Mouse (Mus musculus) hindbrain, embryonic 13.5 days (tissue): ENCODE results near the gene Slamf6. TPM values are rescaled to one million over a fixed set of nuclear protein-coding genes. Genes with fewer than 3 reads are reported as not detected.
"Not testable (repeated sequence)": the region's sequence is repeated elsewhere in the genome, so short reads cannot be mapped to it uniquely, and the experiment has no call there.

Source experiments
- ATAC-seq: fragments of 200-750 bp; cut with Nextera tagmentation; 2 replicates; pipeline ENCODE4 v1.8.0; 2017; ENCODE audit warnings: moderate TSS enrichment; ENCODE audit not compliant: low FRiP score
- H3K27ac ChIP-seq: fragments of 300-500 bp; sonication (generic); 2 replicates; pipeline ENCODE4 v1.5.1; 2015; ENCODE audit warnings: inconsistent platforms, mild to moderate bottlenecking, moderate library complexity
- H3K27me3 ChIP-seq: fragments of 300-500 bp; sonication (generic); 2 replicates; pipeline ENCODE4 v1.6.1; 2015; ENCODE audit warnings: mild to moderate bottlenecking, inconsistent platforms
- H3K36me3 ChIP-seq: fragments of 300-500 bp; sonication (generic); 2 replicates; pipeline ENCODE4 v1.6.1; 2015; ENCODE audit warnings: mild to moderate bottlenecking, inconsistent platforms
- H3K4me1 ChIP-seq: fragments of 300-500 bp; sonication (generic); replicated peaks from 2 replicates; pipeline ENCODE4 v1.6.1; 2015; ENCODE audit warnings: inconsistent platforms
- H3K4me2 ChIP-seq: fragments of 300-500 bp; sonication (generic); 2 replicates; pipeline ENCODE4 v1.6.1; 2015; ENCODE audit warnings: inconsistent platforms, mild to moderate bottlenecking, moderate library complexity
- H3K4me3 ChIP-seq: fragments of 300-500 bp; sonication (generic); 2 replicates; pipeline ENCODE4 v1.5.1; 2015; ENCODE audit warnings: mild to moderate bottlenecking, inconsistent platforms
- H3K9ac ChIP-seq: fragments of 300-500 bp; sonication (generic); 2 replicates; pipeline ENCODE4 v1.6.1; 2015; ENCODE audit warnings: mild to moderate bottlenecking, inconsistent platforms
- H3K9me3 ChIP-seq: fragments of 300-500 bp; sonication (generic); 2 replicates; pipeline ENCODE4 v1.6.1; 2016; ENCODE audit warnings: inconsistent platforms
- whole genome bisulfite sequencing: fragments of 180-500 bp; shearing (Covaris S2); methylation state at CpG from one replicate; pipeline ENCODE4 v1.1.7; 2015; 5-methylcytosine and 5-hydroxymethylcytosine counted together
- polyA plus RNA-seq: library from polyadenylated mRNA; unstranded; fragments of >200 nt; fragmentation: Nextera tagmentation; extraction: Ambion mirVana; gene quantifications from 2 replicates; pipeline ENCODE4 v1.2.1, GENCODE M21; 2015

Slamf6 gene
- polyA plus RNA-seq, result not detected in 2 replicates

DNA sequence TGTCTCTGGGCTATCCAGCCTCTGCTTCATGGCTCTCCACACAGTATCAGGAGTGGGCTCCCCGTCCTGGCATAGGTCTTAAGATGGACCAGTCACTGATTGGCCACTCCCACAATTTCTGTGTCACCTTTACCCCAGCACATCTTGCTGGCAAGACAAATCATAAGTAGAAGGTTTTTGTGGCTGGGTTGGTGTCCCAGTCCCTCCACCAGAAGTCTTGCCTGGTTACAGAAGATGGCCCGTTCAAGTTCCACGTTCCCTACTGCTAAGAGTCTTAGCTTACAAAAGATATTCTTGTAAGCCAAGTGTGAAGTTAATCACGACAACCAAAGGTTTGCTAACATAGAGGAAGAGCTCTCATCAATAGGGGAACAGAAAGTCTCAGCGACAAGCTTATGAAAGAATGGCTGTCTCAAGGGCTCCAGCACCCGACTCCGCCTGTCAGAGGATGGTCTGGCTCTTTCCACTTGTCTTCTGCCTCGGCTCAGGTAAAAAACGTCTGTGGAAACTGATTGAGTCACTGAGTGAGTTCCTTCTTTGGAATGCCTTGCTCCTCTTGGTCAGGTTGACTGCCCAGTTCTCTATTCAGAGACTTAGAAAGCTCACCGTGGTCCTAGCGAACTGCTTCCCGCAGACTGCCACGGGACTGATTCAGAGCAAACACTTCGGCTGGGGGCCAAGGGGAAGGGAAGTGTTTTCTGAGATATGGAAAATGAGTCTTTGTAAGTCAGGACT, at the start of gene Slamf6:
Gene Slamf6, plus strand, starts transcription at position 211 of the 735 bp plus-strand sequence.
- Histone ChIP-seq H3K9me3 (peaks cover under 1% of the 10 kb centered on the region; the same call in 1 of the 2 replicates), H3K4me1 (no peaks in the 10 kb centered on the region), H3K9ac (no peak within 1 kb of the TSS), H3K27me3 (no peaks in the 10 kb centered on the region), H3K4me3 (no peak within 1 kb of the TSS), H3K36me3 (no peaks in the 10 kb centered on the region), H3K27ac (no peak within 1 kb of the TSS), H3K4me2 (no peak within 1 kb of the TSS)
- no peak for ATAC-seq
- WGBS, result 88% methylated on average over 14 of the region's 14 CpGs

DNA sequence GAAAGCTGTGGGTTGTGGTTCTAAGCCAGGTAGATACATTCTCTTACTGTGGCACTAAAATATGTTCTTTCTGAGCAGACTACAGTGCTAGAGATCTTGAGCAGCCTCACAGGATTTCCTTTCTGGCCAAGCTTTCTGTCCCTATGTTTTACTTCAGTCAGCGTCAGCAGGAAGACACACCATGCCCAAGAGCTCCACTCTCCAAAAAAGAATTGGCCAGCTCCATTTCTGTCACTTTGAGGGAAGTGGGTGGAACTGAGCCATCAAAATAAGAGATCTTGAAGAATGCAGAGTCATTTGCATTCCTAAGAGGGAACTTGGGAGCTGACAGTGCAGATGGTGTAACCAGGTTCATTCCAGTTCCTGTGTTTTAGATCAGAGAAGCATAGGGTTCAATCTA, 30.3 kb upstream of the Slamf6 start:
- no peak overlapping the region for H3K4me2 ChIP-seq
- no peak overlapping the region for H3K9ac ChIP-seq
- no peaks in the 10 kb centered on the region for H3K36me3 ChIP-seq
- no peak overlapping the region for H3K4me3 ChIP-seq
- H3K9me3 ChIP-seq, result no peaks in the 10 kb centered on the region
- ATAC-seq, result no peak
- H3K27ac ChIP-seq, result no peak overlapping the region
- H3K4me1 ChIP-seq, result no peaks in the 10 kb centered on the region
- no peaks in the 10 kb centered on the region for H3K27me3 ChIP-seq
- 85% methylated on average over 1 of the region's 1 CpGs for WGBS

GRCm38 (mm10) chr1:171895364-171895763, 22.0 kb upstream of the Slamf6 start, which contains the start of gene Gm10521:
Gene Gm10521, plus strand, starts transcription at chr1:171895664.
- not testable (repeated sequence) for H3K36me3 ChIP-seq, H3K9me3 ChIP-seq, H3K4me3 ChIP-seq, H3K27me3 ChIP-seq, H3K4me2 ChIP-seq, H3K27ac ChIP-seq, ATAC-seq, H3K9ac ChIP-seq, H3K4me1 ChIP-seq
- WGBS, result 72% methylated on average over 5 of the region's 5 CpGs

GRCm38 (mm10) chr1:171904011-171904410, 13.3 kb upstream of the Slamf6 start:
- no peak for ATAC-seq
- Histone ChIP-seq H3K4me3 (no peak overlapping the region), H3K4me2 (no peak overlapping the region), H3K9ac (no peak overlapping the region), H3K36me3 (no peaks in the 10 kb centered on the region), H3K27ac (no peak overlapping the region), H3K4me1 (no peaks in the 10 kb centered on the region), H3K9me3 (peaks cover 4% of the 10 kb centered on the region; the same call in 1 of the 2 replicates), H3K27me3 (no peaks in the 10 kb centered on the region)
- 71% methylated on average over 1 of the region's 1 CpGs for WGBS

DNA sequence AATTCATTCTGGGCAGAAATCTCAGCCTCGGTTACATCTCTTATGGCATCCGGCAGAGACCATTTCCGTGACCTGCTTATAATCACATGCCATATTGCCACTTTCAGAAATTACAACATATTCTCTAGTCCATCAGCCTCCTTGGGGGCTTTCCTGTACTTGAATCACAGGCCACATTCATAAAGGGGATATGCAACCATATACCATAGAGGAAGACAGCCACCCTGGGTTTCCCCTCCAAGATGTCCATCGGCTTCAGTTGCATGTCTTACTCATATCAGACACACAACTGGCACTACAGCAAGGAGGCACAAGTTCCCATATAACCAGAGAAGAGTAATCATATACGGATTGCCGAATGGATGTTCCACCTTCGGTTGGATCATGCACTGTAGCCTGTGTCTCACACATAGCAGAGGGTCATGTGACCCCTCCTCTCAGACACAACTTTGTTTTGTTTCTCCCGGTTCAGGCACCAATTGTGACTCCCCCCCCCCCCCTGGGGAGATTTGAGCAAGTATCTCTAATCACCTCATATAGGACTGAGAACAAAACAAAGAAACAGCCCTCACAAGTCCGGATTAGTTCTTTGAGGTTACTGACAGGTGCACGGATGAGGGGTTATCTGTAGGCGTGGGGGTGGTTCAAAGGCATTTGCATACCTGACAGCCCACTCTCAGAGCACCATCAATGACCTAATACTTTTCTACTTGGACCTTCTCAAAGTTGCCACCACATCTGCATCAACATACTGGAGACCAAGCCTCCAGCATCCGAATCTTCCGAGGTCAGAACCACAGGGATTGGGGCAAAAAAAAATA, 1.5 kb upstream of the Slamf6 start:
- 84% methylated on average over 13 of the region's 13 CpGs for WGBS
- peaks cover 9% of the 10 kb centered on the region; the same call in 1 of the 2 replicates for H3K9me3 ChIP-seq
- H3K27ac ChIP-seq, result no peak overlapping the region
- no peak overlapping the region for H3K9ac ChIP-seq
- no peak overlapping the region for H3K4me3 ChIP-seq
- H3K27me3 ChIP-seq, result no peaks in the 10 kb centered on the region
- H3K4me2 ChIP-seq, result no peak overlapping the region
- no peaks in the 10 kb centered on the region for H3K4me1 ChIP-seq
- no peaks in the 10 kb centered on the region for H3K36me3 ChIP-seq
- no peak for ATAC-seq

DNA sequence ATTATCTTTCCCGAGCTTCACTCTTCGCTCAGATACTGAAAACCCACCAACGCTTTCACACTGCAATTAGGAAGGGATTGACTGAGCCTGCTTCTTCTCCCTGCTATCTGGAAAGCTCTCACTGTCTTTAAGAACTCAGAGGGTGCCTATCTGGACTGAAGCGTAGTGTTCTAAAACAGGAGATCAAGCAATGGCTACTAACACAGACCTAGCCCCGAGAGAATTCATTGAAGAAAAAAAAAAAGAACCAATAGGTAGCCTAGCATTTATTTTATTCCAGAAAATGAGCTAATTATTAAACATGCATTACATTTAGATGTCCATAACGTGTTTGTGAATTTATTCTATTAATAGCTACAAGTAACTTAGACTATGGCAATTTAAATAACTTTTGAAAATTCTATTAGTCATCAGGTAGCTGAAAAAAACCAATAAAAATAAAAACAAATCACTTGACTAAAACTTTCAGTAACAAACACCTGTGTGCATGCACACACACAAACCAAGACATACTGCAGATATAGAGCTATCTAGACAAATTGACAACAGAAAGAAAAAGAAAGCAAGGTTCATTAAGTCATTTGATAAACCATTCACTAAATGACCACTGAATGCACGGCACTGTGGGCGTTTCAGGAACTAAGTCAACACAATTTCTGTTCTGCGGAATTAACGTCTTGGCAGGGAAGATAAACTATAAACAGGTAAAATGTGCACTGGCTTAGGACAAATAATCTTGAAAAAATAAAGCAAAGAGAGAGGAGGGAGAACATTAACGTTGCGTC, 1.0 kb downstream of the Slamf6 start:
- Histone ChIP-seq H3K4me3 (no peak overlapping the region), H3K9ac (no peak overlapping the region), H3K36me3 (no peaks in the 10 kb centered on the region), H3K27ac (no peak overlapping the region), H3K27me3 (no peaks in the 10 kb centered on the region), H3K4me2 (no peak overlapping the region), H3K4me1 (no peaks in the 10 kb centered on the region), H3K9me3 (no peaks in the 10 kb centered on the region)
- 88% methylated on average over 12 of the region's 12 CpGs for WGBS
- ATAC-seq, result no peak

GRCm38 (mm10) chr1:171919193-171919592, 1.9 kb downstream of the Slamf6 start:
- Histone ChIP-seq H3K36me3 (no peaks in the 10 kb centered on the region), H3K9ac (no peak overlapping the region), H3K4me2 (no peak overlapping the region), H3K9me3 (no peaks in the 10 kb centered on the region), H3K27ac (no peak overlapping the region), H3K4me1 (no peaks in the 10 kb centered on the region), H3K27me3 (no peaks in the 10 kb centered on the region), H3K4me3 (no peak overlapping the region)
- no peak for ATAC-seq
- 89% methylated on average over 5 of the region's 5 CpGs for WGBS

- Histone ChIP-seq H3K9me3 (no peaks in the 10 kb centered on the region), H3K27ac (no peak overlapping the region), H3K4me1 (no peaks in the 10 kb centered on the region), H3K4me3 (no peak overlapping the region), H3K36me3 (no peaks in the 10 kb centered on the region), H3K9ac (no peak overlapping the region), H3K27me3 (no peaks in the 10 kb centered on the region), H3K4me2 (no peak overlapping the region)
- 84% methylated on average over 6 of the region's 6 CpGs for WGBS
- no peak for ATAC-seq
These were observed 2.7 kb downstream of the Slamf6 start for GRCm38 (mm10) chr1:171919901-171920510.

DNA sequence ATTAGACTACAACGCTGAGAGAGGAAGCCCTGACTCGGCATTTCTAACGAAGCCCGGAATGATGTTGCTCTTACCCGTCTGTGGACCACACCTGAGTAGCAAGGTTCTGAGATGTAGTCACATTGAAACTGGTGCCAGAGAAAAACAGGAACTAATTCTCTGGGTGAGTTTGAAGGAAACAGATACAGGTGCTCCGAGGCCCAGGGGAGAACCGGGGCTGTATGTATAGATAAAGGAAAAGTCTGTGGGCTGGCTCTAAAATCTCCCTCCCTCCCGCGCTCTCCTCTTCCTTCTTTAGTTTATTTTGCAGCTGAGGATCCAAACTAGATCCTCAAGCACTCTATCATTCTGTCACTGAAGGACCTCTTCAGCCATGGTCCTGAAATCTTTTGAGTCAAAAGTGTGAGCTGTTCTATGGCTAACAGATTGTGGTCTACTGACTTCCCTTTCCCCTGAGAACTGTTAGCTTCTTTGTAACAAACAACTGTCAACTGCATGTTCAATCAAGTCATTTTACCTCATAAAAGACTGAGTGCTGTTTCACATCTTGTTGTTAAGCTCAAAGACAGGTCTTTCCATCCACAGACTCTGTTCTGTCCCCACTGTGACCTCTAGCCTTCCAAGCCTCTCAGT, 3.8 kb downstream of the Slamf6 start:
- no peak for ATAC-seq
- WGBS, result 94% methylated on average over 9 of the region's 9 CpGs
- H3K4me2 ChIP-seq, result no peak overlapping the region
- H3K27me3 ChIP-seq, result no peaks in the 10 kb centered on the region
- no peaks in the 10 kb centered on the region for H3K36me3 ChIP-seq
- H3K9ac ChIP-seq, result no peak overlapping the region
- H3K4me1 ChIP-seq, result no peaks in the 10 kb centered on the region
- no peak overlapping the region for H3K4me3 ChIP-seq
- H3K27ac ChIP-seq, result no peak overlapping the region
- H3K9me3 ChIP-seq, result no peaks in the 10 kb centered on the region

GRCm38 (mm10) chr1:171921641-171922040, 4.3 kb downstream of the Slamf6 start:
- Histone ChIP-seq H3K36me3 (no peaks in the 10 kb centered on the region), H3K4me1 (no peaks in the 10 kb centered on the region), H3K27me3 (no peaks in the 10 kb centered on the region), H3K4me2 (no peak overlapping the region), H3K27ac (no peak overlapping the region), H3K9ac (no peak overlapping the region), H3K9me3 (no peaks in the 10 kb centered on the region), H3K4me3 (no peak overlapping the region)
- 76% methylated on average over 2 of the region's 2 CpGs for WGBS
- no peak for ATAC-seq

DNA sequence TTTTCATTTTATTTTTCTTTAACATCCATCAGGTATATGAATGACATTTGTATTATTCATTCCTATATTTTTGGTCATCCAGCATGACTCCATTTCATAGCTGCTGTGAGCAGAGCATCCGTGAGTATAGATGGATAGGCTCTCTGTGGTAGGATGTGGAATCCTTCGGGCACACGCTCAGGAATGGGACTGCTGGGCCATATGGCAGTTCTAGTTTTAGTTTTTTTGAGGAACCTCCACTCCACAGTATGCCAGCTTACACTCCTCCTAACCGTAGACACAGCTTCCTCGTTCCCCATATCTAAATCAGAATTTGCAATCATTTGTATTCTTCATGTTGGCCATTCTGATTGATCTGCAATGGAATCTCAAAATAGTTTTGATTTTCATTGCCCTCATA, 5.5 kb downstream of the Slamf6 start:
- H3K4me2 ChIP-seq, result no peak overlapping the region
- H3K36me3 ChIP-seq, result no peaks in the 10 kb centered on the region
- no peak overlapping the region for H3K27ac ChIP-seq
- no peak overlapping the region for H3K9ac ChIP-seq
- no peak for ATAC-seq
- no peaks in the 10 kb centered on the region for H3K4me1 ChIP-seq
- H3K9me3 ChIP-seq, result no peaks in the 10 kb centered on the region
- H3K27me3 ChIP-seq, result no peaks in the 10 kb centered on the region
- H3K4me3 ChIP-seq, result no peak overlapping the region
- WGBS, result 91% methylated on average over 5 of the region's 5 CpGs
